Mouse (Mus musculus) liver, embryonic 14.5 days (tissue): ENCODE measurements around the gene Zc3hav1l. TPM values are rescaled to one million over a fixed set of nuclear protein-coding genes. Genes with fewer than 3 reads are reported as not detected.

Experiments used
- ATAC-seq: fragments of 200-750 bp; cut with Nextera tagmentation; 2 replicates; pipeline ENCODE4 v1.8.0; 2017; ENCODE audit warnings: moderate number of reproducible peaks, mild to moderate bottlenecking, moderate library complexity; ENCODE audit not compliant: insufficient read depth
- DNase-seq, 3 experiments: peaks; one replicate each; pipeline ENCODE4 v3.0.0-alpha.2; 2012 to 2013; ENCODE audit warnings: low read depth in 3 of 3, low spot score in 3 of 3
- H3K27ac ChIP-seq: fragments of 300-500 bp; sonication (generic); 2 replicates; pipeline ENCODE4 v1.5.1; 2014; ENCODE audit warnings: moderate library complexity, mild to moderate bottlenecking, control low read depth, inconsistent platforms
- H3K27me3 ChIP-seq: fragments of 300-500 bp; sonication (generic); 2 replicates; pipeline ENCODE4 v1.6.1; 2014; ENCODE audit warnings: mild to moderate bottlenecking, low read length, moderate library complexity; ENCODE audit not compliant: control insufficient read depth, insufficient read depth
- H3K36me3 ChIP-seq: fragments of 300-500 bp; sonication (generic); replicated peaks from 2 replicates; pipeline ENCODE4 v1.6.1; 2014; ENCODE audit warnings: low read depth; ENCODE audit not compliant: control insufficient read depth, insufficient read depth
- H3K4me1 ChIP-seq, 2 experiments: fragments of 200-500 bp in 1 of 2; fragments of 300-500 bp in 1 of 2; sonication (generic) in 1 of 2; replicated peaks; 2 replicates each; pipeline ENCODE4 v1.6.1; 2012 to 2014; ENCODE audit warnings: antibody characterized with exemption in 1 of 2, inconsistent platforms in 1 of 2, low read length in 1 of 2; ENCODE audit not compliant: control insufficient read depth in 2 of 2, insufficient read depth in 2 of 2
- H3K4me2 ChIP-seq: fragments of 300-500 bp; sonication (generic); 2 replicates; pipeline ENCODE4 v1.6.1; 2014; ENCODE audit warnings: low read depth, mild to moderate bottlenecking, control low read depth, moderate library complexity
- H3K4me3 ChIP-seq, 2 experiments: fragments of 200-500 bp in 1 of 2; fragments of 300-500 bp in 1 of 2; sonication (generic) in 1 of 2; 2 replicates each; pipeline ENCODE4 v1.5.1; 2012 to 2014; ENCODE audit warnings: low read depth in 2 of 2, low read length in 2 of 2, mild to moderate bottlenecking in 2 of 2, control low read depth in 1 of 2, inconsistent platforms in 1 of 2, moderate library complexity in 1 of 2; ENCODE audit not compliant: insufficient read depth in 1 of 2
- H3K9ac ChIP-seq: fragments of 300-500 bp; sonication (generic); replicated peaks from 2 replicates; pipeline ENCODE4 v1.6.1; 2014; ENCODE audit warnings: mild to moderate bottlenecking, control low read depth, moderate library complexity
- H3K9me3 ChIP-seq: fragments of 300-500 bp; sonication (generic); 2 replicates; pipeline ENCODE4 v1.6.1; 2016; ENCODE audit warnings: low read length, mixed read lengths; ENCODE audit not compliant: control insufficient read depth
- CTCF ChIP-seq: IDR thresholded peaks from 2 replicates; pipeline ENCODE4 v1.5.1; 2016; ENCODE audit warnings: antibody characterized with exemption, low read depth, control low read depth
- EP300 ChIP-seq: IDR thresholded peaks from 2 replicates; pipeline ENCODE4 v1.6.1; 2016; ENCODE audit warnings: antibody characterized with exemption, low read depth
- WGBS: fragments of 180-500 bp; shearing (Covaris S2); extraction: QIAGEN DNeasy Blood & Tissue Kit; methylation state at CpG from one replicate; pipeline ENCODE4 v1.1.7; 2014; ENCODE audit not compliant: insufficient replicate concordance; 5-methylcytosine and 5-hydroxymethylcytosine counted together
- polyA plus RNA-seq, 2 experiments: library from polyadenylated mRNA; depleted of rRNA in 1 of 2; stranded (reverse) in 1 of 2; unstranded in 1 of 2; fragments of >200 nt; fragmentation: Nextera tagmentation in 1 of 2; extraction: Ambion mirVana in 1 of 2; gene quantifications; 2 replicates each; pipeline versions ENCODE4 v1.2.1 to v1.2.3; 2012 to 2014

Gene Zc3hav1l
- polyA plus RNA-seq, 2 experiments: 1.4 to 3.9 TPM

GRCm38 (mm10) chr6:38335264-38335663 lies 36.2 kb upstream of the Zc3hav1l start:
- DNase-seq: no peak
- Histone ChIP-seq H3K27me3 (no peaks in the 10 kb centered on the region), H3K27ac (no peak overlapping the region), H3K4me3 (no peak overlapping the region), H3K9ac (no peak overlapping the region), H3K4me2 (peak overlapping the region; percentile 9; the same call in 1 of the 2 replicates), H3K4me1 (peaks cover 8 to 16% of the 10 kb centered on the region in 2 experiments), H3K9me3 (no peaks in the 10 kb centered on the region), H3K36me3 (peaks cover 97% of the 10 kb centered on the region)
- ATAC-seq: no peak
- TF ChIP-seq CTCF (no peak), EP300 (no peak)
- 84% methylated on average over 6 of the region's 6 CpGs for WGBS

- H3K9ac ChIP-seq: no peak overlapping the region
- H3K9me3 ChIP-seq: no peaks in the 10 kb centered on the region
- H3K27ac ChIP-seq: no peak overlapping the region
- no peak for DNase-seq
- no peaks in the 10 kb centered on the region for H3K4me1 ChIP-seq
- H3K36me3 ChIP-seq: peaks cover 95% of the 10 kb centered on the region
- no peaks in the 10 kb centered on the region for H3K27me3 ChIP-seq
- no peak overlapping the region for H3K4me3 ChIP-seq
- no peak for ATAC-seq
- 65% methylated on average over 4 of the region's 4 CpGs for WGBS
- H3K4me2 ChIP-seq: no peak overlapping the region
- no peak for TF ChIP-seq EP300
- peak; percentile 82 for TF ChIP-seq CTCF
Measured at GRCm38 (mm10) chr6:38326596-38326995, 27.5 kb upstream of the Zc3hav1l start.

- ATAC-seq (no peak), DNase-seq (no peak)
- no peak overlapping the region for H3K4me3 ChIP-seq
- 80% methylated on average over 9 of the region's 9 CpGs for WGBS
- no peaks in the 10 kb centered on the region for H3K27me3 ChIP-seq
- H3K9me3 ChIP-seq: no peaks in the 10 kb centered on the region
- no peak overlapping the region for H3K27ac ChIP-seq
- no peak overlapping the region for H3K4me2 ChIP-seq
- H3K36me3 ChIP-seq: peaks cover 95% of the 10 kb centered on the region
- peaks cover 9 to 16% of the 10 kb centered on the region in 2 experiments for H3K4me1 ChIP-seq
- no peak for TF ChIP-seq CTCF
- H3K9ac ChIP-seq: no peak overlapping the region
Measured at GRCm38 (mm10) chr6:38320621-38321020, 21.6 kb upstream of the Zc3hav1l start.

GRCm38 (mm10) chr6:38316050-38316449 lies 17.0 kb upstream of the Zc3hav1l start:
- peak; percentile 91 to 92 (median 92) for DNase-seq
- peak; percentile 91 for ATAC-seq
- TF ChIP-seq CTCF: no peak
- TF ChIP-seq EP300: peak; percentile 89
- H3K36me3 ChIP-seq: peaks cover 97% of the 10 kb centered on the region
- peak overlapping the region; percentile 28 to 37; a peak in 3 of 4 replicates for H3K4me3 ChIP-seq
- peak overlapping the region; percentile 91 for H3K27ac ChIP-seq
- WGBS: 69% methylated on average over 4 of the region's 4 CpGs
- H3K4me1 ChIP-seq: peaks cover 14 to 22% of the 10 kb centered on the region in 2 experiments
- H3K27me3 ChIP-seq: no peaks in the 10 kb centered on the region
- H3K9ac ChIP-seq: peak overlapping the region; percentile 45
- no peaks in the 10 kb centered on the region for H3K9me3 ChIP-seq
- H3K4me2 ChIP-seq: peak overlapping the region; percentile 64

GRCm38 (mm10) chr6:38309741-38310140 lies 10.7 kb upstream of the Zc3hav1l start:
- H3K4me1 ChIP-seq: no peaks in the 10 kb centered on the region
- peaks cover 99% of the 10 kb centered on the region for H3K36me3 ChIP-seq
- no peak for TF ChIP-seq EP300
- TF ChIP-seq CTCF: no peak
- H3K9me3 ChIP-seq: no peaks in the 10 kb centered on the region
- ATAC-seq: no peak
- no peaks in the 10 kb centered on the region for H3K27me3 ChIP-seq
- DNase-seq: no peak
- H3K4me3 ChIP-seq: no peak overlapping the region
- H3K4me2 ChIP-seq: no peak overlapping the region
- no peak overlapping the region for H3K9ac ChIP-seq
- H3K27ac ChIP-seq: no peak overlapping the region
